20 mouse cellular contexts compared by ENCODE assay signal in the genomic region with DNA sequence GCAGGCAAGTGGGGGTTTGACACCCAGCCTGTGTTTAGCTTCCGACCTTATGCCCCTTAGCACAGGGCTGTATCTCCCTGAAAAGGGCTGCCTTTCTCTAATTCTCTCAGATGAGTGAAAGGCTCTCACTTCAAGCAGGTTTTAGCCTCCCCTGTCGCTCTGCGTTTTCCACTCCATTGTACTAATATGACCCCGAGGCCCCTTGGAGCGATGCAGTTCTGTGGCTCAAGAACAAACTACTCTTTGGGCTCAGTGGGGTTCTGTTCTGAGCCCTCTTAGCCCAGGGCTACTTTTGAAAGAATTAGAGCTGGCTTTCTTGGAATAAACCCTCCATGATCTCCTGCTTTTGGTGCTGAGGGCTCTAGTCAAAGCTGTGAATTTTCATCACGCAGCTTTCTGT. TPM values are rescaled to one million over a fixed set of nuclear protein-coding genes. Genes with fewer than 3 reads are reported as not detected.
DNase-seq lines count a peak whose midpoint lies in the region; TF ChIP-seq lines count a peak whose summit lies in the region.
"Had no signal": no experiment of that assay in that cellular context is flagged by ENCODE, and none has a peak within 500 bp of the region (broad histone marks: within the 10 kb centered on the region; RNA-seq: fewer than 3 reads in every experiment).

No protein-coding gene starts in this region.

- no peak for TF ChIP-seq CTCF in brain, embryonic 14.5 days (IDR thresholded peaks at IDR 0.05; ENCODE audit: borderline replicate concordance, extremely low read depth, insufficient read depth, insufficient read length)
- TF ChIP-seq CTCF in gastrocnemius, adult 2 months (IDR thresholded peaks at IDR 0.05): no peak

- TF ChIP-seq POLR2A in brain, embryonic 14.5 days (IDR thresholded peaks at IDR 0.05; ENCODE audit: borderline replicate concordance, extremely low read depth, insufficient read depth, insufficient read length, poor library complexity, severe bottlenecking): no peak

- DNase-seq in embryo, embryonic 10 days (ENCODE audit: low spot score): peak; percentile 5
- DNase-seq in embryo, embryonic 10.5 days (ENCODE audit: low spot score): no peak
- peak; percentile 57 for DNase-seq in brain, embryonic 14.5 days (ENCODE audit: low read depth)
- peak; percentile 57 for DNase-seq in retina, postnatal 1 day
- DNase-seq in gastrocnemius, adult 2 months: no peak
- DNase-seq: adrenal gland, adult 2 months; adrenal gland, postnatal 10 days; adrenal gland, postnatal 25 days; B cell, adult 2 months; cerebellum, adult 11-12 months; cerebellum, adult 2 months; cerebellum, adult 9-10 months; cerebellum, postnatal 10 days; cerebellum, postnatal 25 days had no signal

- H3K4me3 ChIP-seq in gastrocnemius, adult 2 months: no peak overlapping the region
- H3K4me3 ChIP-seq: embryonic facial prominence, embryonic 10.5 days; embryonic facial prominence, embryonic 12.5 days; forebrain, embryonic 10.5 days; forebrain, embryonic 12.5 days; forebrain, embryonic 15.5 days had no signal

- intact Hi-C loops in gastrocnemius, adult 2 months (cut with DNase I): no loop called here

- H3K27ac ChIP-seq in gastrocnemius, adult 2 months: no peak overlapping the region
- H3K27ac ChIP-seq: embryonic facial prominence, embryonic 10.5 days; embryonic facial prominence, embryonic 12.5 days; forebrain, embryonic 10.5 days; forebrain, embryonic 12.5 days; forebrain, embryonic 15.5 days had no signal

RNA-seq across cellular contexts. Expression of a gene that starts 53.4 kb away (rescaled TPM):
- 22.1 and 38.3 TPM in 2 replicates for polyA plus RNA-seq in brain, embryonic 14.5 days (2012; rRNA removed)
- total RNA-seq in gastrocnemius, adult 2 months (2021): 10 to 100 TPM; 34.8 to 47.1 TPM
- polyA plus RNA-seq: G1E had no signal

Comparison
In these comparisons a context has a peak if more than half of its experiments do, and no peak if none do; other contexts are left out.
1. DNase-seq: peak in embryo, embryonic 10 days (single experiment), brain, embryonic 14.5 days (single experiment) and retina, postnatal 1 day (single experiment); none in embryo, embryonic 10.5 days (single experiment) and gastrocnemius, adult 2 months (single experiment).